Mouse (Mus musculus) cerebellum, adult 8-10 months (tissue): Measurements from ENCODE around the gene Pax7.

Experiments used
- DNase-seq: peaks from one replicate; pipeline ENCODE4 v3.0.0; 2022

Pax7 gene

GRCm38 (mm10) chr4:139810762-139811438 lies 22.4 kb downstream of the Pax7 start:
- no peak for DNase-seq

- no peak for DNase-seq
These were observed 23.9 kb downstream of the Pax7 start for GRCm38 (mm10) chr4:139809381-139809820.

- DNase-seq = no peak
These were observed 25.5 kb downstream of the Pax7 start for GRCm38 (mm10) chr4:139807820-139808219.

- no peak for DNase-seq
These were observed 26.0 kb downstream of the Pax7 start for GRCm38 (mm10) chr4:139807191-139807808.

GRCm38 (mm10) chr4:139804896-139805295 lies 28.4 kb downstream of the Pax7 start:
- DNase-seq = no peak

GRCm38 (mm10) chr4:139803981-139804380 lies 29.3 kb downstream of the Pax7 start:
- no peak for DNase-seq

GRCm38 (mm10) chr4:139799436-139800100 lies 33.8 kb downstream of the Pax7 start:
- DNase-seq = no peak

- DNase-seq = no peak
These were observed 36.0 kb downstream of the Pax7 start for GRCm38 (mm10) chr4:139797344-139797743.

GRCm38 (mm10) chr4:139796115-139796514 lies 37.2 kb downstream of the Pax7 start:
- DNase-seq = no peak

- DNase-seq = no peak
These were observed 42.2 kb downstream of the Pax7 start for GRCm38 (mm10) chr4:139791168-139791567.

GRCm38 (mm10) chr4:139789772-139790171 lies 43.6 kb downstream of the Pax7 start:
- no peak for DNase-seq

GRCm38 (mm10) chr4:139782926-139783467 lies 50.3 kb downstream of the Pax7 start:
- no peak for DNase-seq

- no peak for DNase-seq
These were observed 62.1 kb downstream of the Pax7 start for GRCm38 (mm10) chr4:139771125-139771631.

- no peak for DNase-seq
These were observed 65.5 kb downstream of the Pax7 start for GRCm38 (mm10) chr4:139767823-139768222.

GRCm38 (mm10) chr4:139767115-139767718 lies 66.1 kb downstream of the Pax7 start:
- DNase-seq = no peak

- DNase-seq = no peak
These were observed 71.4 kb downstream of the Pax7 start for GRCm38 (mm10) chr4:139761911-139762310.

- DNase-seq = no peak
These were observed 72.6 kb downstream of the Pax7 start for GRCm38 (mm10) chr4:139760736-139761135.

GRCm38 (mm10) chr4:139758512-139759340 lies 74.6 kb downstream of the Pax7 start:
- DNase-seq = no peak

GRCm38 (mm10) chr4:139756931-139757330 lies 76.4 kb downstream of the Pax7 start:
- DNase-seq = no peak

GRCm38 (mm10) chr4:139754148-139754710 lies 79.1 kb downstream of the Pax7 start:
- no peak for DNase-seq

GRCm38 (mm10) chr4:139750926-139751325 lies 82.4 kb downstream of the Pax7 start:
- DNase-seq = no peak
